Mouse (Mus musculus) intestine, embryonic 14.5 days (tissue): Measurements from ENCODE around the gene Pigyl. TPM values are rescaled to one million over a fixed set of nuclear protein-coding genes. Genes with fewer than 3 reads are reported as not detected.

Experiments
- ATAC-seq: fragments of 200-750 bp; cut with Nextera tagmentation; replicated peaks from 2 replicates; pipeline ENCODE4 v1.8.0; 2017; ENCODE audit warnings: low read depth, moderate number of reproducible peaks, moderate TSS enrichment, moderate library complexity; ENCODE audit not compliant: low FRiP score, low TSS enrichment
- DNase-seq: peaks from one replicate; pipeline ENCODE4 v3.0.0-alpha.2; 2018; ENCODE audit warnings: low spot score
- H3K27ac ChIP-seq: fragments of 300-500 bp; sonication (generic); 2 replicates; pipeline ENCODE4 v1.5.1; 2014; ENCODE audit warnings: low read depth, mild to moderate bottlenecking, control low read depth
- H3K27me3 ChIP-seq: fragments of 300-500 bp; sonication (generic); replicated peaks from 2 replicates; pipeline ENCODE4 v1.6.1; 2014; ENCODE audit warnings: low read length, control low read depth; ENCODE audit not compliant: control insufficient read depth, insufficient read depth
- H3K36me3 ChIP-seq: fragments of 300-500 bp; sonication (generic); 2 replicates; pipeline ENCODE4 v1.6.1; 2014; ENCODE audit warnings: low read length, control low read depth; ENCODE audit not compliant: control insufficient read depth, insufficient read depth
- H3K4me1 ChIP-seq: fragments of 300-500 bp; sonication (generic); replicated peaks from 2 replicates; pipeline ENCODE4 v1.6.1; 2014; ENCODE audit warnings: low read length, control low read depth, mixed read lengths; ENCODE audit not compliant: control insufficient read depth, insufficient read depth
- H3K4me2 ChIP-seq: fragments of 300-500 bp; sonication (generic); 2 replicates; pipeline ENCODE4 v1.6.1; 2014; ENCODE audit warnings: low read length
- H3K4me3 ChIP-seq: fragments of 300-500 bp; sonication (generic); 2 replicates; pipeline ENCODE4 v1.5.1; 2014; ENCODE audit warnings: low read depth, low read length, control low read depth, mixed read lengths
- H3K9ac ChIP-seq: fragments of 300-500 bp; sonication (generic); 2 replicates; pipeline ENCODE4 v1.6.1; 2014; ENCODE audit warnings: mild to moderate bottlenecking, low read length
- H3K9me3 ChIP-seq: fragments of 300-500 bp; sonication (generic); 2 replicates; pipeline ENCODE4 v1.6.1; 2016; ENCODE audit warnings: low read length, control low read depth; ENCODE audit not compliant: control insufficient read depth
- WGBS: fragments of 180-500 bp; shearing (Covaris S2); extraction: QIAGEN DNeasy Blood & Tissue Kit; methylation state at CpG from one replicate; pipeline ENCODE4 v1.1.7; 2014; 5-methylcytosine and 5-hydroxymethylcytosine counted together
- polyA plus RNA-seq: library from polyadenylated mRNA; unstranded; fragments of >200 nt; fragmentation: Nextera tagmentation; extraction: Ambion mirVana; gene quantifications from 2 replicates; pipeline ENCODE4 v1.2.1, GENCODE M21; 2014

Pigyl gene
- polyA plus RNA-seq, 1 experiment from 2014 or later, result 85.4 TPM

- 84% methylated on average over 3 of the region's 3 CpGs for WGBS
- Histone ChIP-seq H3K9ac (no peak overlapping the region), H3K9me3 (no peaks in the 10 kb centered on the region), H3K27me3 (no peaks in the 10 kb centered on the region), H3K4me1 (peaks cover 4% of the 10 kb centered on the region; the same call in 1 of the 2 replicates), H3K36me3 (no peaks in the 10 kb centered on the region), H3K27ac (no peak overlapping the region), H3K4me3 (no peak overlapping the region), H3K4me2 (no peak overlapping the region)
- ATAC-seq, result no peak
- no peak for DNase-seq
These were observed 34.6 kb upstream of the Pigyl start for GRCm38 (mm10) chr9:22122005-22122404.

- H3K9me3 ChIP-seq, result no peaks in the 10 kb centered on the region
- no peak for ATAC-seq
- no peak overlapping the region for H3K9ac ChIP-seq
- no peak for DNase-seq
- no peak overlapping the region for H3K4me3 ChIP-seq
- H3K27ac ChIP-seq, result no peak overlapping the region
- no peak overlapping the region for H3K4me2 ChIP-seq
- no peaks in the 10 kb centered on the region for H3K27me3 ChIP-seq
- no peaks in the 10 kb centered on the region for H3K4me1 ChIP-seq
- 84% methylated on average over 7 of the region's 7 CpGs for WGBS
- H3K36me3 ChIP-seq, result no peaks in the 10 kb centered on the region
These were observed 33.5 kb upstream of the Pigyl start for GRCm38 (mm10) chr9:22123069-22123609.

- ATAC-seq (no peak), DNase-seq (no peak)
- Histone ChIP-seq H3K27me3 (no peaks in the 10 kb centered on the region), H3K9me3 (no peaks in the 10 kb centered on the region), H3K4me2 (no peak overlapping the region), H3K36me3 (no peaks in the 10 kb centered on the region), H3K4me3 (no peak overlapping the region), H3K9ac (no peak overlapping the region), H3K27ac (no peak overlapping the region), H3K4me1 (no peaks in the 10 kb centered on the region)
- 92% methylated on average over 3 of the region's 3 CpGs for WGBS
These were observed 32.5 kb upstream of the Pigyl start for GRCm38 (mm10) chr9:22124169-22124568.

GRCm38 (mm10) chr9:22125246-22126027 is 31.2 kb upstream of the Pigyl start:
- DNase-seq, result no peak

GRCm38 (mm10) chr9:22131226-22131981 is 25.2 kb upstream of the Pigyl start:
- 1% methylated on average over 34 of the region's 35 CpGs for WGBS
- ATAC-seq (peak; percentile 74), DNase-seq (peak; percentile 68)
- peaks cover 7% of the 10 kb centered on the region; the same call in 1 of the 2 replicates for H3K4me1 ChIP-seq
- H3K27me3 ChIP-seq, result no peaks in the 10 kb centered on the region
- no peak overlapping the region for H3K27ac ChIP-seq
- H3K4me2 ChIP-seq, result peak overlapping the region; percentile 74
- H3K36me3 ChIP-seq, result no peaks in the 10 kb centered on the region
- no peaks in the 10 kb centered on the region for H3K9me3 ChIP-seq
- peak overlapping the region; percentile 36 for H3K4me3 ChIP-seq
- H3K9ac ChIP-seq, result peak overlapping the region; percentile 29; the same call in 1 of the 2 replicates

More at GRCm38 (mm10) chr9:22125246-22126027, 31.2 kb upstream of the Pigyl start:
- WGBS, result 87% methylated on average over 15 of the region's 15 CpGs
- Histone ChIP-seq H3K9ac (no peak overlapping the region), H3K27me3 (no peaks in the 10 kb centered on the region), H3K36me3 (no peaks in the 10 kb centered on the region), H3K27ac (no peak overlapping the region), H3K9me3 (no peaks in the 10 kb centered on the region), H3K4me1 (no peaks in the 10 kb centered on the region), H3K4me2 (no peak overlapping the region), H3K4me3 (no peak overlapping the region)
- ATAC-seq, result no peak

GRCm38 (mm10) chr9:22132220-22132619 is 24.4 kb upstream of the Pigyl start:
- DNase-seq (no peak), ATAC-seq (peak; percentile 40; the same call in 1 of the 2 replicates)
- Histone ChIP-seq H3K36me3 (no peaks in the 10 kb centered on the region), H3K27me3 (no peaks in the 10 kb centered on the region), H3K27ac (no peak overlapping the region), H3K4me3 (peak overlapping the region; percentile 36), H3K9ac (no peak overlapping the region), H3K4me1 (peaks cover 7% of the 10 kb centered on the region; the same call in 1 of the 2 replicates), H3K4me2 (peak overlapping the region; percentile 74), H3K9me3 (no peaks in the 10 kb centered on the region)
- WGBS, result 34% methylated on average over 11 of the region's 11 CpGs

GRCm38 (mm10) chr9:22134246-22134890 is 22.3 kb upstream of the Pigyl start:
- WGBS, result 69% methylated on average over 7 of the region's 7 CpGs
- Histone ChIP-seq H3K36me3 (no peaks in the 10 kb centered on the region), H3K9ac (no peak overlapping the region), H3K4me2 (no peak overlapping the region), H3K4me1 (peaks cover 7% of the 10 kb centered on the region; the same call in 1 of the 2 replicates), H3K27me3 (no peaks in the 10 kb centered on the region), H3K27ac (no peak overlapping the region), H3K9me3 (no peaks in the 10 kb centered on the region), H3K4me3 (no peak overlapping the region)
- DNase-seq (no peak), ATAC-seq (no peak)

GRCm38 (mm10) chr9:22134988-22135643 is 21.5 kb upstream of the Pigyl start:
- no peaks in the 10 kb centered on the region for H3K9me3 ChIP-seq
- no peak overlapping the region for H3K27ac ChIP-seq
- no peak overlapping the region for H3K4me3 ChIP-seq
- H3K9ac ChIP-seq, result no peak overlapping the region
- H3K4me1 ChIP-seq, result peaks cover 7% of the 10 kb centered on the region; the same call in 1 of the 2 replicates
- no peaks in the 10 kb centered on the region for H3K27me3 ChIP-seq
- H3K36me3 ChIP-seq, result no peaks in the 10 kb centered on the region
- H3K4me2 ChIP-seq, result no peak overlapping the region
- ATAC-seq (no peak), DNase-seq (no peak)
- WGBS, result 83% methylated on average over 9 of the region's 9 CpGs
